Mouse (Mus musculus) lung, postnatal 0 days (tissue): Measurements from ENCODE around the gene Cyth3.

Experiments used
- CTCF ChIP-seq: IDR thresholded peaks from 2 replicates; pipeline ENCODE4 v1.5.1; 2016; ENCODE audit warnings: antibody characterized with exemption, mild to moderate bottlenecking
- EP300 ChIP-seq: IDR thresholded peaks from 2 replicates; pipeline ENCODE4 v1.6.1; 2016; ENCODE audit warnings: antibody characterized with exemption, mild to moderate bottlenecking, control low read depth

DNA sequence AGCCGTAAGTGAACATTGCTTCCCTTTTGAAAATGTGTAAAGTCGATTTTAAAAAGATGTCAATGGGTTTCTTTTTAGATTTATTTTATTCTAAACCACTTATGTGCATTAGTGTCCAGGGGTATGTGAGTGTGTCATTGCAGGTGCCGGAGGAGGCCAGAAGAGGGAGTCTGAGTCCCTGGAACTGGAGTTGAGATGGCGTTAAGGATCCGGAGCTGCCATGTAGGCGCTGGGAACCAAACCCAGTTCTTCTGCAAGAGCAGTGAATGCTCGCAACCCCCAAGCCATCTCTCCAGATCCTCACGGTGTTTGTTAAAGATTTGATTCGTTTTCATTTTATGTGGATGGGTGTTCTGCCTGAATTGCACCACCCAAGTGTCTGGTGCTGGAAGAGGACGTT lies 39.2 kb upstream of the Cyth3 start:
- TF ChIP-seq CTCF (no peak), EP300 (no peak)
